Mouse (Mus musculus) layer of hippocampus, postnatal 10 days (tissue): ENCODE measurements at regions not wholly inside any gene's neighbourhood (a gene's known extent, or its start where the extent isn't known, plus 50 kb on each side); places are given as distances from the start of the nearest gene placed in this dataset.

Source experiments
- DNase-seq, 2 experiments: peaks; one replicate each; pipeline ENCODE4 v3.0.0; 2021; ENCODE audit warnings: low spot score in 2 of 2

DNA sequence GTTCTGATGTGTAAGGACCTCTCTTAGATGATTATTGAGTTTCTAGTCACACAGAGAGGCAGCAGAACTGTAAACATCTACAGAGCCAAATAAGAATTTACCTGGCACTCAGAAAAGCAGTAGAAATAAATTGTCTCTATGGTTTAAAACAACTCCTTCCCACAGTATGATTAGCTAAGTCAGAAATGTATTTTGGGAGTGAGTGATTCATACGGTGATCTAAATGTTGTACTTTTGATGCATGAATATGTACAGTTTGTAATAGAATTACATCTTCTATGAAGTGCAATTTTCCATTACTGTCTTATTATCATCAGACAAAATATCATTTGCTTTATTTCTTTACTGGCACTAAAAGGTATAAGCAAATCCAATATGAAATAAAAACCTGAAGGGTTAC lies 489.8 kb upstream of the Atp2b1 start:
- DNase-seq: no peak

DNA sequence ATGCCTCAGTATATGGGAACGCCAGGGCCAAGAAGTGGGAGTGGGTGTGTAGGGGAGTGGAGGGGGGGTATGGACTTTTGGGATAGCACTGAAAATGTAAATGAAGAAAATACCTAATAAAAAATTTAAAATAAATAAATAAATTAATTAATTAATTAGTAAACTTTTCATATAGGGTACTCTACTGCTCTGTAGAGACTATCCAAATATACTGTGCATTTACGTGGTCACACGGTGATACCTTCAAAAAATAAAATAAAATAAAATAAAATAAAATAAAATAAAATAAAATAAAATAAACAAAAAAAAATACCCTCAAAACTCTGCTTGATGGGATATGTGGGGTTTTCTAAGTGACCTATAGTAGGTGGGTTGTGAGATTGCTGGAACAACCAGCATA lies 479.2 kb upstream of the Atp2b1 start:
- no peak for DNase-seq

GRCm38 (mm10) chr10:98461538-98461937 lies 452.7 kb upstream of the Atp2b1 start:
- DNase-seq: no peak

DNA sequence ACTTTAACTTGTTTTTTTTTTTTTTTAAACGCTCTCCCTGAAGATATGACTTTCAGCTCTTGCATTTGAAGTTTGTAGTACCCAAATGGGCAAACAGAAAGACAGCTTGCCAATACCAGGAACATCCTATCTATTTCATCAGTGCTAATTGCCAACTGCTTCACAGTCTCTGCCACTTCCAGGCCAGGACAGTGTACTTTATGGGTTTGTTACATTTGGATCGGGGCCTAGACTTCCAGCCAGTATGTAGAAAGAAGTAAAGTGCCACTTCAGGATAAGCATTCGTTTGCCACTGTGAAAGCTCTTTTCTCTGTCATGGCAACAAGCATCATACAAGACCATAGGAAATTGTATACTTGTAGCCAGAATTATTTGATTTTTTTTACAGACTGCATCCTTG lies 439.6 kb upstream of the Atp2b1 start:
- DNase-seq: no peak

GRCm38 (mm10) chr10:98485751-98486681 lies 428.2 kb upstream of the Atp2b1 start:
- DNase-seq: peak; percentile 61 to 67

DNA sequence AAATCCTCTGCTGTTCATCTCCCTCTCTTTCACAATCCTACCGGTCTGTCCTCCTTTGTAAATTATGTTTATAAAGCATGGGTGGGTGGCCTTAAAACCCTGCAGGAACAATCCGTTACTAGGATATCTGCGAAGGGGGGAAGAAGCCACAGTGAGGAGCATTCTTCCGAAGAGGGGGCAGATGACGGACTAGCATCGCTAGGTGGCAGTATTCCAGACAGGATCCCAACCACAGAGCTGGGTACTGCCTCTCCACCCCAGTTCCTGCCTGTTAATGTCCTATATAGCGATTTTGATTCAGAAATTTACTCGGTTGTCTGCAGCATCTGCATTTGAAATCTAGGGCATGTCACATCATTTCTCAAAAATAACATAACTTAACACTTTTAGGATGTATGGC lies 419.9 kb upstream of the Atp2b1 start:
- peak; percentile 68 to 76 for DNase-seq

DNA sequence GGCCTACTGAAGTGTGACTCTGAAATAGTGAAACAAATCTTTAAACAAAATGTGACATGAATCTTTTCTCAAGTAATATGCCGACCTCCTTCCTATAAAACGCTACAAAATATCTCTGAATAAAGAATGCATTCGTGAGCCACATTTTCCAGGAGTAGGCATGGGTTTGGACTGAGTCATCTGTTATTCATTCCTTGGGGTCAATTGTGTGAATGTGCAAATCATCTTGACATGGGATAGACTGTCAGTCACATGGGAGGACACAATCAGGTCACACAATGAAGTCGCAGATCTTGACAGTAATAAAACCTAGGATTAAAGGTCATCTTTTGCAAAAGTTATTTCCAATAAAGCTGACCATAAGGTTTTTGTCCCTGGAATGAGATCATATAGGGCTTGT lies 418.0 kb upstream of the Atp2b1 start:
- no peak for DNase-seq

DNA sequence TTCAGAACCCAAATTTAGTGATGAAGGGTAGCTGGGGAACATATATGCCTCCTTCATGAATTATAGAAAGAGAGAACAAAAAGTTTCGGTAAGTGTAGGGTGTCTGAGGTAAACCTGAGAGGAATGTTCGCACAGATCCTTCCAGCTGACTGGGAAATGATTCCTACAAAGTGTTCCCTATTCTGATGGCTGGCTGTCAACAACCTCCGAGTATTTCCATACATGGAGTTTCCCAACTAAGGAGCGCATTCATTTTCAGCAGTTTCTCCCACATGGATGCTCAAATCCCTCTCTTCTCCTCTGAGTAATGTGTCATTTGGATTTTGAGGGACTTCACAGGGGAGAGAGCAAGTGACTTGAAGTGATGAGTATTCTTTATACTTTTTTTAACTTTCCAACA lies 413.9 kb upstream of the Atp2b1 start:
- DNase-seq: no peak

GRCm38 (mm10) chr10:98501566-98501965 lies 412.6 kb upstream of the Atp2b1 start:
- DNase-seq: no peak

GRCm38 (mm10) chr10:98504524-98504923 lies 409.7 kb upstream of the Atp2b1 start:
- DNase-seq: no peak

DNA sequence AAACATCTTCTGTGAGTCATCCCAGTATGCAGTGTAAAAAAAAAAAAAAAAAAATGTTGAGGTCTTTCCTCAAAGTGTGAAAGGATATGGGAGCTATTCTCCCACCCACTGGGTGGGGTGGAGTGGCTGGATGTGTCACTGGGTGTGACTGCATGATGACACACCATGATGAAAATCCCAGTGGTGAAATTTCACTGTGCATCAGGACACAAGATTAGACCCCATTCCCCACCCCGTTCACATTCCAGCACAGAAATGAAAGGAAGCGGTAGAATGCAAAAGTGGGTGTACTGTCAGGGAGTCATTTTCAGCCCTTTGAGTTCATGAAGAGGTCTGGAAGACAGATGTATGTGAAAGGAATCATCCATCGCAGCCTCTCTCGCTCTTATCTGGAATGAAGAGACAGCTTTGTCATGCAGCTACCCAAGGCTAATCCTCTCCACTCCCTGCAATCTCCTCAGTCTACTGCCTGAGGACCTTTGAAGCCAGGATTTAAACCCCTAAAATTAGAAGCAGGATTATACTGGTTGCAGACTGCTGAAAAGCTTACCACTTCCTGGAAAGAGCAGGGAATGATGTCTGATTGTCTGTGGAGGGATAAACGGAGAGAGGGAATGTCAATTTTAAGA lies 405.6 kb upstream of the Atp2b1 start:
- DNase-seq: no peak

DNA sequence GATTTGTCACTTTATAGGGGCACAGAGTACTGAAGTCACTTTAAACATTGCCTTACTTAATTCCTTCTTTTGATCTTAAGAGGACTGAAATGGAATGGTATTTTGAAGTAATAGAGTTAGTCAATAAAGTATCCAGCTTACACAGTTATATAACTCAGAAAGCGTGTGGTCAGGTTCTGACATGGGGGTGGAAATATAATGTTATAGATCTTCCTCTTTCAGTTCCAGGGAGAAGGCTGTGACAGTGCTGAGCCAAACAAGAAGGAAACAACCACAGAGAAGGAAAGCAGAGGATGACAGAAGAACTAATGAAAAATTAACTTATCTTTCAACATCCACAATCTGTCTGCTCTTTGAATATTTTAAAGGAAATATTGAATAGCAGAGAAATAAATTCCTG lies 399.4 kb upstream of the Atp2b1 start:
- no peak for DNase-seq

DNA sequence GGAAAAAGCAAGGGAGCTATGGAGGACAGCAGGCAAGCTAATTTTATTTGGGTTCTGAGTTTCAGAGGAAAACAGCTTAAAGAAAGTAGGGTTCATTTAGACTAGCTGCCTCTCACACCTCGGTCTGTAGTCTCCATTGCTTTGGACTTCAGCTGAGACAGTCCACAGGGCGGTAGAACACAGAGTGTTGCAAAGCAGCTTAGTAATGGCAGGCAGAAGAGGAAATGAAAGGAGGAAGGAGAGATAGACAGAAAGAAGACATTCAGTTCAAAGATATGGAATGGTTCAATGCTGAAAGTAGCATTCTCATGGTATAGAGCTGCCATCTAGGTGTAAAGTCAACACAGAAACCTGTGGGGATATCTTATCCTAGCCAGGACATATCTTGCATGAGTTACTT lies 396.6 kb upstream of the Atp2b1 start:
- DNase-seq: no peak

GRCm38 (mm10) chr10:98529565-98529964 lies 384.6 kb upstream of the Atp2b1 start:
- no peak for DNase-seq

DNA sequence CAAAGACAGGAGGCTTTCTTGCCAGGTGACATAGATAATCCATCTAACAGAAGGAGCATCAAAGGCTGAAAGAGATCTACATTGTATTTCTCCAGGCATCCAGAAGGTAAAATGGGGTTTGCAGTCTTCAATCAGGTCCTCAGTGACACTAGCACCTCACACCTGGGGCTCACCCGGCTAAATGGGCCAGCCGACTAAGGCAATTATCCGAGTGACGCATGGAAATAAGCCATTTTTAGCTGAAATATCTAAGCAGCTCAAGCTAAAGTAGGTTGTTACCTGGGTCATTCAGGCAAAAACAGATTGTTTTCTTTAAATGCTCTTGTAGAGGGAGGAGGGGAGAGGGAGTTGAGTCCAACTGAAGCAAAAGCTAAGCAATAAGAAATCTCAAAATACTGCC lies 382.8 kb upstream of the Atp2b1 start:
- DNase-seq: no peak

GRCm38 (mm10) chr10:98538706-98539105 lies 375.5 kb upstream of the Atp2b1 start:
- no peak for DNase-seq

- no peak for DNase-seq
Observed at GRCm38 (mm10) chr10:98541062-98541461, 373.1 kb upstream of the Atp2b1 start.

DNA sequence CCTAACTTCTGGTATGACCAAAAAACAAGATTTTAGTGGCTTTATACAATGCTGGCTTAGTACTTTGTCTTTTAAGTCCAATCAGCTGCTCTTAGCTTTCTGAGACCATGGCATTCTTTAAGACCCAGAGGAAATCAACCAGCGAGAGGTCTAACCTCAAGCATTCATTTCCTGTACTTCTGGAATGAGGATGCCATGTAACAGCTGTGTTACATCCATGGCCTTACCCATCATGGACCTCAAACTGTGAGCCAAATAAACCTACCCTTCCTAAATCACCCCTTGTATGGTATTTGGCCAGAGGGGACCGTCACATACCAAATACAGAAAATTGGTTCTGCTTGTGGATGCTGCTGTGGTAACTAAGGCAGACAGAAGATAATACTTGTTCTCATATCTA lies 372.1 kb upstream of the Atp2b1 start:
- no peak for DNase-seq

DNA sequence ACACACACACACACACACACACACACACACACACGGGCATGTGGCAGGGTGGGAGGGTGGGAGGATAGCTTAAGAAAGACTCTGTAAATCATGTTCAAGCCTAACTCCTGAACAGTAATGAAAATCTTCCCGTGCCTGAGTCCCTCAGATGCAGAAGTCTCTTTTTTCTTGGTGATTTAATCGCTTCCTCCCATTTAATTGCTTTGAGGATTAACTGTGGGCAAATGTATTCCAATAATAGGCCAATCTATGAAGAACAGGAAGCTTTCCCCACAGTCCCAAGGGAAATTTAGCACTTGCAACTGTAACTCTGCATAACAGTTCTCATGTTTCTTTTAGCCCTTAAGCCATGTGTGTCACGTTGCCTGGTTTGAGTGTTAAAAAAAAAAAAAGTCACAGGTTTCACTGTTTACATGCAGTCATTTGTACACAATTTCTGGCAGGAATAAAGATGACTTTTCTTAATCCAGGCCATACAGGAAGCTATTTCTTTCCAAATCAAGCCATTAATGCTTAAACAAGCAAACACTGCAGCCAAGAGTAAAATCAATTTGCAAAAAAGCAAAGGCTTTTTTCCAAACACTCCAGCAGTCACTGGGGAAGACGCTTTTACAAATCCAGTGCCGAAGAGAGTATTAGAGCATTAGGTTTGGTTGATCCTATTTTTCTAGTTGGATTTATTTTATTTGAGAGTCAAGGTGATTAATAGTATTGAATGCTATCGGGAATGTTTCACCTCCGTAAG lies 370.8 kb upstream of the Atp2b1 start:
- no peak for DNase-seq

GRCm38 (mm10) chr10:98543998-98544349 lies 370.2 kb upstream of the Atp2b1 start:
- DNase-seq: no peak

DNA sequence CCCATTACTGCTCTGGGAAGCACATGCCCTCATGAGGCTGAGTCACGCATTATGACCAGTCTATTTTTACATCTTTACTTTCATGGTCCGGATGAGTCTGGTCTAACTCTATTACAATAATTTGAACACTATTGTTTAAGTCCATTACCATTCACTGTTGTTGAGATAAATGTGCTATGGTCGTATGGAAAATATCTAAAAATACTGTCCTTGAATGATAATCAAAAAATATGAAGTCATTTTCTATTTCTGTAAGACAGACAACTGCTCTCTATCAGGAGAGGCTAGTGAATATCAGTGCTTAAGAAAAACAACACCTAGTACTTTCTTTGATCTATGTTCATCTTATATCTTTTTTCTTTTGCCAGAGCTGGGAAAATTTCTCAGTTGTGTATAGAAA lies 359.6 kb upstream of the Atp2b1 start:
- no peak for DNase-seq

DNA sequence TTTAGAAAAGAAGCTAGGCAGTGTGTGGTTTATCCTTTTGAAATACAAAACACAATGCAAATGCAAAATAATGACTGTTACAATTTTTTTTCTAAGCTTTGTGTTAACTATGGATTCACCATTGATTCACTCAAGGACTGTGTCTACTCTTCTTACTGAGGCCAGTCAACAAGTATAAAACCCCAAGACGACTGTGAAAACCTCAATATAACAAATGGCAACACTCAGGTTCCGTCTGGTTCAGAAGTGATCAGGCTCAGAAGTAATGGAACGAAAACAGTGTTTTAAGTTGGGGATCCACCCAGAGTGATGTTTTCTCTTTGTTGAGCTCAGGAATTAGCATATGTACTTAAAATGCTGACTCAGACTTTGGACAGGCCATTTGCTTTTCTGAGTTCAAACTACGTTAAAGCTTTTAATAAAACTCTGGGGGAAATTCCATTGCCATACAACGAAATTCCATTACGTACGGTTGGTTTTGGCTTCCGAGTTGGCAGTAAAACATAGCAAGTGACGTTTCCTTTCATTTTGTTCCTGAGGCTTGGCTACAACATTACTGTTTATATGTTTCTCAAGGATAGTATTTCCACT lies 356.6 kb upstream of the Atp2b1 start:
- no peak for DNase-seq
